Mouse (Mus musculus) kidney, adult 2 months (tissue): ENCODE measurements around the gene Sorcs2.

ENCODE experiments used
- CTCF ChIP-seq: fragments of 200-500 bp; conservative IDR thresholded peaks from 2 replicates; pipeline ENCODE4 v1.5.1; 2011; ENCODE audit warnings: low read depth, mild to moderate bottlenecking, control low read depth, low read length, moderate library complexity, mixed read lengths; ENCODE audit not compliant: insufficient read depth, insufficient read length
- POLR2A ChIP-seq: fragments of 200-500 bp; IDR thresholded peaks from one replicate; pipeline ENCODE4 v1.6.1; 2011; ENCODE audit warnings: low read depth, low read length, control low read depth

GRCm38 (mm10) chr5:36228405-36229370, 169.3 kb downstream of the Sorcs2 start:
- TF ChIP-seq CTCF (no peak), POLR2A (no peak)
